Mouse (Mus musculus) thymus, adult 2 months (tissue): ENCODE data around the gene Rpl39l. TPM values are rescaled to one million over a fixed set of nuclear protein-coding genes. Genes with fewer than 3 reads are reported as not detected.

Experiments used
- DNase-seq: peaks from one replicate; pipeline ENCODE4 v3.0.0; 2021
- H3K27ac ChIP-seq: fragments of 200-500 bp; 2 replicates; pipeline ENCODE4 v1.5.1; 2012; ENCODE audit warnings: low read length, control low read depth; ENCODE audit not compliant: control insufficient read depth, insufficient read depth
- H3K27me3 ChIP-seq: fragments of 200-500 bp; 2 replicates; pipeline ENCODE4 v1.6.1; 2012; ENCODE audit warnings: mild to moderate bottlenecking, low read length, moderate library complexity, mixed read lengths; ENCODE audit not compliant: control insufficient read depth, insufficient read depth
- H3K36me3 ChIP-seq: fragments of 200-500 bp; 2 replicates; pipeline ENCODE4 v1.6.1; 2012; ENCODE audit warnings: mild to moderate bottlenecking, low read length, moderate library complexity; ENCODE audit not compliant: control insufficient read depth, insufficient read depth
- H3K4me1 ChIP-seq: fragments of 200-500 bp; replicated peaks from 2 replicates; pipeline ENCODE4 v1.6.1; 2012; ENCODE audit warnings: low read length; ENCODE audit not compliant: control insufficient read depth, insufficient read depth
- H3K4me3 ChIP-seq: fragments of 200-500 bp; 2 replicates; pipeline ENCODE4 v1.5.1; 2012; ENCODE audit warnings: mild to moderate bottlenecking, low read length, control low read depth, moderate library complexity; ENCODE audit not compliant: control insufficient read depth, insufficient read depth
- CTCF ChIP-seq: fragments of 200-500 bp; IDR thresholded peaks from 2 replicates; pipeline ENCODE4 v1.5.1; 2012; ENCODE audit warnings: mild to moderate bottlenecking, control low read depth, low read length, moderate library complexity, borderline replicate concordance; ENCODE audit not compliant: control insufficient read depth, poor library complexity, insufficient read depth; ENCODE audit errors: extremely low read depth
- POLR2A ChIP-seq: fragments of 200-500 bp; IDR thresholded peaks from 2 replicates; pipeline ENCODE4 v1.6.1; 2012; ENCODE audit warnings: mild to moderate bottlenecking, low read length, control low read depth, moderate library complexity; ENCODE audit not compliant: control insufficient read depth, poor library complexity, insufficient read depth; ENCODE audit errors: extremely low read depth
- WGBS: fragments of 180-500 bp; shearing (Covaris S2); methylation state at CpG from one replicate; pipeline ENCODE4 v1.1.7; 2018; 5-methylcytosine and 5-hydroxymethylcytosine counted together
- polyA plus RNA-seq: library from polyadenylated mRNA; depleted of rRNA; stranded (reverse); fragments of >200 nt; gene quantifications from 2 replicates; pipeline ENCODE4 v1.2.3, GENCODE M21; 2012; rRNA removed

The Rpl39l gene
- 0.29 and 0.49 TPM in 2 replicates for polyA plus RNA-seq

DNA sequence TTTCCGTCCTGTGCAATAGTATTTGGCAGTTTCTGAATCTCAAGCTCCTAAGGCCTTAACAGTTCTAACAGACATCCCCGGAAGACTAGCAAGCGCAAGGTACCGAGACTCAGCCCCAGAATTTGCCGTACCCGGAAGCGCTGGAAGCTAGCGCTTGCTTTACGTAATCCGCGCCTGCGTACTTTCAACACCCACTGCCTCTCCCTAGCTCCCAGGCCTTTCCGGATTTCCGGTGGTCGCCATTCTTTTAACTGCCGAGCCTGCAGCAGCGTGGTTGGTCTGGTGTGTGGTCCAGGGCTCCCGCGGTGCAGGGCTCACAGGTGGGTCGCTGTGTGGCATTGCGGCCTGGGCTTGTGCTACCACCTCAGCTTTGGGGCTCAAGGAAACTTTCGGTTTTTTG, at the start of gene Rpl39l:
Gene Rpl39l, plus strand, starts transcription at position 222 of the 400 bp plus-strand sequence.
- Histone ChIP-seq H3K4me3 (no peak within 1 kb of the TSS), H3K27ac (no peak within 1 kb of the TSS)
- no peak for TF ChIP-seq POLR2A
- TF ChIP-seq CTCF = no peak

DNA sequence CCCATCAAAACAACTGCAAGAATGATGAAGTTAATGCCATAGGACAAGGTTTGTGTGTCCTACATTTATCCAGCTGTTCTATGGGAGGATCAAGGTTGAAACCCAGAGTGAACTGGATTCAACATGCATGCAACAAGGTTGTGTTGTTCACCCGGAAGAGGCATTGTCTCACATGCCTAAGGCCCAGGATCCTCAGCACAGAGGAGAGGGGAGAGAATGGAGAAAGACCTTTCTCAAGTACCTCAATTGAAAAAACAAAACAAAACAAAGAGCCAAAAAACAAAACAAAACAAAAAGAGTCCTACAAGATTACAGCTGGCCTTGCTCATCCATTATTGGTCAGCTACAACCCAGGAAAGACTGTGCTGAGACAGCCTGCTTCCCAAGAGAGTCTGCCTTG, 42.4 kb upstream of the Rpl39l start:
- Histone ChIP-seq H3K36me3 (no peaks in the 10 kb centered on the region), H3K27ac (no peak overlapping the region), H3K4me3 (no peak overlapping the region), H3K4me1 (no peaks in the 10 kb centered on the region), H3K27me3 (no peaks in the 10 kb centered on the region)
- DNase-seq = no peak
- 92% methylated on average over 1 of the region's 1 CpGs for WGBS
- no peak for TF ChIP-seq CTCF
- TF ChIP-seq POLR2A = no peak

More for the DNA sequence above, at the start of gene Rpl39l:
- no peak for DNase-seq
- H3K36me3 ChIP-seq = no peaks in the 10 kb centered on the region
- WGBS = 89% methylated on average over 22 of the region's 22 CpGs
- no peaks in the 10 kb centered on the region for H3K4me1 ChIP-seq
- H3K27me3 ChIP-seq = no peaks in the 10 kb centered on the region

DNA sequence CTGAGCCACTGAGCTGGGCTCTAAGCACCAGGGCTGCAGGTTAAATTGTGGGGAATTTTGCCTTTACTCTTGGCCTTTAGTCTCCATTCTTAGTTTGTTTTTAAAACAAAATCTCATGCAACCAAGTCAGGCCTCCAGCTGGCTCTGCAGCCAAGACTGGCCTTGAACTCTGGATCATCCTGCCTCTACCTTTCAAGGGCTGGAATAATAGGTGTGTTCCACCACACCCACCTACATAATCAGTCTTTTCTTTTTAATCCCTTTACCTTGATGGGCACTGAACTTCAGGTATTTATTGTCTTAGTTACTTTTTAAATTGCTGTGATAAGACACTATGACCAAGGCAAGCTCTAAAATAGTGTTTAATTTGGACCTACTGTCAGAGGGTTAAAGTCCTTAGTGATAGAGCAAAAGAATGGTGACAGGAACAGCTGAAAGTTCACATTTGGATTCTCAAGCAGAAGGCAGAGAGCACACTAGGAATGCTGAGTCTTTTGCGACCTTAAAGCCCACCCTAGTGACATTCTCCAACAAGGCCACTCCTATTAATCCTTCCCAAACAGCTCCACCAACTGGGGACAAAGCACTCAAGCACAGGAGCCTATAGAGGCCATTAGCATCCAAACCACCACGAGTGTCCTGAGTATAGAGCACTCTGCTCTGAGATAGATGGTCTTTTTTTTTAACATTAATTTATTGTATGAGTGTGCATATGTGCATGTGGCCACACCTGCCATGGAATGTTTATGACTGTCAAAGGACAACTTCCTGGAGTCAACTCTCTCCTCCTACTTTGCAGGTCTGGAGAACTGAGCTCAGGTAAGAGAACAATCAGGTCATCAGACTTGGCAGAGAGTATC, 40.7 kb upstream of the Rpl39l start:
- H3K27me3 ChIP-seq = no peaks in the 10 kb centered on the region
- 86% methylated on average over 2 of the region's 2 CpGs for WGBS
- no peak overlapping the region for H3K4me3 ChIP-seq
- DNase-seq = no peak
- no peaks in the 10 kb centered on the region for H3K4me1 ChIP-seq
- H3K27ac ChIP-seq = no peak overlapping the region
- no peak for TF ChIP-seq CTCF
- H3K36me3 ChIP-seq = no peaks in the 10 kb centered on the region

DNA sequence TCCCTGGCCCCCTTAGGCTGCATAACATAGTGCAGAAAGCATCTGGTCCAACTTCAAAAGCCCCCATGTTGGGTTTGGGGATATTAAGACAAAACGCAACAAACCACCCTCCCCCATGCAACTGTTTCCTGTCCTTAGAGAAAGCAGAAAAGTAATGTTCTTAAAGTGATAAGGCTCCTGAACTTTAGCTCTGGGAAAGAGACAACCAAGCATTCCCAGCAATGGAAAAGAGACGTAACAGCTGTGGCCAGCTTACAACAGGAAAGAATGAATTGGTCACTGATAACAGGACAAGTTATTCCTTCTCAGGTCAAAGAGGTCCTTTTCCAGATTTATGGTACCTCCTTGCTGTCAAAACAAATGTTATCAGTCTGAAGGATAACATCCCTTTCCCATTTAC, 26.9 kb upstream of the Rpl39l start:
- 61% methylated on average over 2 of the region's 2 CpGs for WGBS
- no peak for DNase-seq
- no peaks in the 10 kb centered on the region for H3K27me3 ChIP-seq
- H3K27ac ChIP-seq = no peak overlapping the region
- no peaks in the 10 kb centered on the region for H3K36me3 ChIP-seq
- no peak overlapping the region for H3K4me3 ChIP-seq
- TF ChIP-seq POLR2A (no peak), CTCF (no peak)
- H3K4me1 ChIP-seq = no peaks in the 10 kb centered on the region

DNA sequence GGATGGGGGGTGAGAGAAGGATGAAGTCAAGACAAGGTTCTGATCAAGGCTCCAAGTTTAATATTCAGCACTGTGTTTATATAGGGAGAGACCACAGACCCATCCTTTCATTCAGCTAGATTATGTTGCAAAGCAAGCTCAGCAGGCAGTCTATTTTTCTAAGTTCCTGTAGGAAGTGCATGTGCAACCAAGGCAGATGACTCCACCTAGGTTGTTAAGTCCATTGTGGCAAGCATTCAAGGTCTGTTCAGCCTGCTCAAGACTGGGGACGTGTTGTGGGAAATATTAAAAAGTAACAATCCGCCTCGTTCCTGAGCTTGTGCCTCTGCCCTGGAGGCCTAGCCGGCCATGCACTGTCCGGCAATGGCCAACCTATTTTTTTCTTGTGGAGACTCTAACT, 22.6 kb upstream of the Rpl39l start:
- no peak for TF ChIP-seq POLR2A
- no peak for DNase-seq

DNA sequence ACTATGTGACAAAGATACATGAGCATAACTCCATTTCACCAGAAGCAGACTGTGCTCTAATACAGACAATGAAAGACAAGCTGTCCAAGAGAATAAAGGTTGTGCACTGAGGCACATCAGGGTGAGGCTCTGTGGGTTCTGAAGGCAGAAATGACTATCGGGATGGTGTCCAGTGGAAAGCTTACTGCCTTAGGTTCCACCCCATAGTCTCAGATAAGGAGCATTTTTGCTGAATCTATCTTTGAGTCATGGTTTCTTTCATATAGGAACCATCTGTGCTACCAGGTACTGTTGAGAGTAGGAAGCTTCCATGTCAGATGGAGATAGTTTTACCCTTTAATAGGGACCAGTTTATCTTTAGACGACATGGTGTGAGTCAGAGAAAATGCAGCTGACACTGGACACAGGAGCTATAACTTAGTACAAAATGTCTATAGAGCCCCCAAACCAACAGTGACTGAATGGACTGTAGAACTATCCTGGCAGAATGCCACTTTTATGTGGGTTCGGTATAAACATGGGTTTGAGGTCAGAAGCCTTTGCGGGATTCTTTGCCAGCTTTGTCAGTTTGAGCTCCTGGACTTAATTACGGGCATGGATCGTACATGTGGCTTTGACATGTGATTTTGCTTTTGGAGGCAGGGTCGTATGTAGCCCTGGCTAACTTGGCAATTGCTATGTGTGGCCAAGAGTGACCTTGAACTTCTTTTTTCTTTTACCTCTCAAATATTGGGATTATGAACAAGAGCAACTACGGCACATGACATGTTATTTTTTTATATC, 712 bp upstream of the Rpl39l start:
- Histone ChIP-seq H3K4me1 (no peaks in the 10 kb centered on the region), H3K4me3 (no peak overlapping the region), H3K36me3 (no peaks in the 10 kb centered on the region), H3K27ac (no peak overlapping the region), H3K27me3 (no peaks in the 10 kb centered on the region)
- no peak for TF ChIP-seq CTCF
- 93% methylated on average over 8 of the region's 8 CpGs for WGBS
- DNase-seq = no peak

More for the DNA sequence above, 22.6 kb upstream of the Rpl39l start:
- Histone ChIP-seq H3K27ac (no peak overlapping the region), H3K36me3 (no peaks in the 10 kb centered on the region), H3K27me3 (no peaks in the 10 kb centered on the region), H3K4me1 (no peaks in the 10 kb centered on the region), H3K4me3 (no peak overlapping the region)
- 92% methylated on average over 5 of the region's 5 CpGs for WGBS

DNA sequence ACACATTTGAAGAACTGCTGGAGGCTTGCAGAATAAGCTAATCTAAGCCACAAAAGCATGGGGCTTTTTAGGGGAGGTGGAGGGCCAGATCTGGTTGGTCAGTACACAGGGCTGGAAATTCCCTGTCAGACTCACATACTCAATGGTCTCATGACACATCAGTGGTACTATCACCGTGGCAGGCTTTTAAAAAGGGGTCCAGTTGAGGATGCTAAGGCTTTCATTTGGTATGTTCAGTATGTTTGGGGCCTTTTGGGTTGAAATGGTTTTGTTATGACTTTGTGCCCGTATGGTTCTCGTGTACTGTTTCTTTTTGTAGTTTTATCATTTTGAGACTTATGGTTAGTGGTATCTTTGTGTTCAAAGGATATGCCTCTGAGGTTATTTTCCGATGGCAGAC, 1.2 kb downstream of the Rpl39l start:
- no peak for DNase-seq
- Histone ChIP-seq H3K27ac (no peak overlapping the region), H3K4me1 (no peaks in the 10 kb centered on the region), H3K27me3 (no peaks in the 10 kb centered on the region), H3K36me3 (no peaks in the 10 kb centered on the region), H3K4me3 (no peak overlapping the region)
- WGBS = 91% methylated on average over 4 of the region's 4 CpGs
- TF ChIP-seq CTCF = no peak
- TF ChIP-seq POLR2A = no peak
